Mouse (Mus musculus): Measurements from ENCODE around the gene Apba3.

DNA sequence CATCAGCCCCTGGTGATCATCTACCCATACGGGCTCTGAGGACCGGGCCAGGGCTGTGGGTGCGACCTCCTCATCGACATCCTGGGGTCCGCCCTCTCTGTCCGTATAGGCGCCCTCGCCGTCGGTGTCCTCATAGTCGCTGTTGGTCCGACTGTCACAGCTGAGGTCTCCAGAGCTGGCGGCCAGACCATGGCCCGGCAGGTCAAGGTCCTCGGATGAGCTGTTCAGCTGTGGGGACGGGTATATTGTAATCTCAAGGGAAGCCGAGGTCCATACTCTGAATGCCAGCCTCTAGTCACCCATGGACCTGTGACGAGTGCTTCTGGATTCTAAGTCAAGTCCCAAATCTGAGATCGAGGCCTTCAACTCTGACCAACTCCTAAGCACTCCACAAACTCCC, 7.1 kb downstream of the Apba3 start:
- TF ChIP-seq CTCF (IDR thresholded peaks at IDR 0.05; ENCODE audit: borderline replicate concordance, extremely low read depth, insufficient read depth, insufficient read length) (no peak), POLR2A (IDR thresholded peaks at IDR 0.05; ENCODE audit: borderline replicate concordance, extremely low read depth, insufficient read depth, insufficient read length, poor library complexity, severe bottlenecking) (no peak)
